Comparison of ENCODE assay signal across 8 mouse cellular contexts in genomic region chr17:28801474-28802005, GRCm38 (mm10). TPM values are rescaled to one million over a fixed set of nuclear protein-coding genes. Genes with fewer than 3 reads are reported as not detected.
DNase-seq lines count a peak whose midpoint lies in the region; ATAC-seq and TF ChIP-seq lines count a peak whose summit lies in the region.

No protein-coding gene starts in this region.

- peak; percentile 98 for DNase-seq in c-Kit-positive CD71-positive TER-119-negative erythroid progenitor cells, embryonic 14.5 days (ENCODE audit: low read depth)
- peak; percentile 100 for DNase-seq in forebrain, embryonic 11.5 days (ENCODE audit: low spot score)
- DNase-seq in kidney, postnatal 25 days, result peak; percentile 100
- DNase-seq in liver, embryonic 14.5 days (ENCODE audit: low read depth in 3 of 3, low spot score in 3 of 3), result peak; percentile 98
- peak; percentile 98 for DNase-seq in neural tube, embryonic 10.5 days (ENCODE audit: extremely low spot score, low spot score)

- H3K27me3 ChIP-seq in E14TG2a.4 (ENCODE audit: insufficient read depth, low read length), result no peaks in the 10 kb centered on the region
- H3K27me3 ChIP-seq in forebrain, embryonic 11.5 days (ENCODE audit: control insufficient read depth, insufficient read depth, low read length), result no peaks in the 10 kb centered on the region
- no peaks in the 10 kb centered on the region for H3K27me3 ChIP-seq in heart, embryonic 16.5 days (ENCODE audit: control insufficient read depth, insufficient read depth, low read length)
- no peaks in the 10 kb centered on the region for H3K27me3 ChIP-seq in liver, embryonic 14.5 days (ENCODE audit: control insufficient read depth, insufficient read depth, low read length)
- H3K27me3 ChIP-seq in stomach, embryonic 15.5 days (replicated peaks), result no peaks in the 10 kb centered on the region

- H3K27ac ChIP-seq in forebrain, embryonic 11.5 days (ENCODE audit: low read depth, low read length), result peak overlapping the region; percentile 97
- peak overlapping the region; percentile 97 for H3K27ac ChIP-seq in heart, embryonic 16.5 days (ENCODE audit: low read length)
- H3K27ac ChIP-seq in liver, embryonic 14.5 days, result peak overlapping the region; percentile 83
- H3K27ac ChIP-seq in stomach, embryonic 15.5 days, result peak overlapping the region; percentile 97

- peaks cover 59% of the 10 kb centered on the region for H3K36me3 ChIP-seq in E14TG2a.4 (ENCODE audit: insufficient read depth, low read length)
- H3K36me3 ChIP-seq in forebrain, embryonic 11.5 days (ENCODE audit: control insufficient read depth, insufficient read depth, low read length), result peaks cover 2% of the 10 kb centered on the region; the same call in 1 of the 2 replicates
- peaks cover 7% of the 10 kb centered on the region for H3K36me3 ChIP-seq in heart, embryonic 16.5 days (ENCODE audit: control insufficient read depth, insufficient read depth)
- peaks cover 26% of the 10 kb centered on the region for H3K36me3 ChIP-seq in liver, embryonic 14.5 days (replicated peaks; ENCODE audit: control insufficient read depth, insufficient read depth, low read depth)
- peaks cover 9% of the 10 kb centered on the region for H3K36me3 ChIP-seq in stomach, embryonic 15.5 days

- H3K4me1 ChIP-seq in E14TG2a.4 (replicated peaks; ENCODE audit: low read depth, low read length), result peaks cover 73% of the 10 kb centered on the region
- H3K4me1 ChIP-seq in forebrain, embryonic 11.5 days (replicated peaks; ENCODE audit: control insufficient read depth, insufficient read depth, low read length), result peaks cover 12% of the 10 kb centered on the region
- peaks cover 20% of the 10 kb centered on the region for H3K4me1 ChIP-seq in heart, embryonic 16.5 days (ENCODE audit: control insufficient read depth, insufficient read depth, low read length)
- peaks cover 37 to 47% of the 10 kb centered on the region in 2 experiments for H3K4me1 ChIP-seq in liver, embryonic 14.5 days (replicated peaks; ENCODE audit: control insufficient read depth in 2 of 2, insufficient read depth in 2 of 2, low read length in 1 of 2)
- peaks cover 21% of the 10 kb centered on the region for H3K4me1 ChIP-seq in stomach, embryonic 15.5 days

- TF ChIP-seq CTCF in E14TG2a.4 (conservative IDR thresholded peaks at IDR 0.05; ENCODE audit: low read length), result no peak
- TF ChIP-seq CTCF in liver, embryonic 14.5 days (IDR thresholded peaks at IDR 0.05; ENCODE audit: low read depth), result 0 out of 2 replicates have a peak, but pooled peaks have one; percentile 10

- H3K4me2 ChIP-seq in forebrain, embryonic 11.5 days (ENCODE audit: low read depth, low read length, severe bottlenecking), result peak overlapping the region; percentile 99
- peak overlapping the region; percentile 90 for H3K4me2 ChIP-seq in heart, embryonic 16.5 days (ENCODE audit: low read depth, low read length)
- peak overlapping the region; percentile 98 for H3K4me2 ChIP-seq in liver, embryonic 14.5 days (ENCODE audit: low read depth)
- peak overlapping the region; percentile 97 for H3K4me2 ChIP-seq in stomach, embryonic 15.5 days

- 0% methylated on average over 31 of the region's 42 CpGs for WGBS in forebrain, embryonic 11.5 days
- under 1% methylated on average over 40 of the region's 42 CpGs for WGBS in heart, embryonic 16.5 days
- WGBS in liver, embryonic 14.5 days (ENCODE audit: insufficient replicate concordance), result under 1% methylated on average over 29 of the region's 42 CpGs
- WGBS in stomach, embryonic 15.5 days, result under 1% methylated on average over 36 of the region's 42 CpGs

- ATAC-seq in forebrain, embryonic 11.5 days (replicated peaks; ENCODE audit: low FRiP score), result peak; percentile 98
- peak; percentile 98 for ATAC-seq in heart, embryonic 16.5 days (replicated peaks; ENCODE audit: extremely low read depth, insufficient read depth, low FRiP score)
- peak; percentile 92 for ATAC-seq in liver, embryonic 14.5 days (ENCODE audit: insufficient read depth)
- ATAC-seq in stomach, embryonic 15.5 days (ENCODE audit: insufficient read depth, low FRiP score, low read depth), result peak; percentile 97

- H3K9me3 ChIP-seq in E14TG2a.4 (ENCODE audit: low read length), result no peaks in the 10 kb centered on the region
- H3K9me3 ChIP-seq in forebrain, embryonic 11.5 days (ENCODE audit: control insufficient read depth, low read length), result no peaks in the 10 kb centered on the region
- no peaks in the 10 kb centered on the region for H3K9me3 ChIP-seq in heart, embryonic 16.5 days (replicated peaks; ENCODE audit: control insufficient read depth, low read length)
- peaks cover 4% of the 10 kb centered on the region; the same call in 1 of the 2 replicates for H3K9me3 ChIP-seq in liver, embryonic 14.5 days (ENCODE audit: control insufficient read depth, low read length)
- no peaks in the 10 kb centered on the region for H3K9me3 ChIP-seq in stomach, embryonic 15.5 days

- peak; percentile 24; the same call in 1 of the 2 replicates for TF ChIP-seq EP300 in liver, embryonic 14.5 days (IDR thresholded peaks at IDR 0.05; ENCODE audit: low read depth)

- peak overlapping the region; percentile 100 for H3K9ac ChIP-seq in forebrain, embryonic 11.5 days (ENCODE audit: low read length)
- H3K9ac ChIP-seq in heart, embryonic 16.5 days (ENCODE audit: low read length), result peak overlapping the region; percentile 98
- H3K9ac ChIP-seq in liver, embryonic 14.5 days (replicated peaks), result peak overlapping the region; percentile 100
- H3K9ac ChIP-seq in stomach, embryonic 15.5 days, result peak overlapping the region; percentile 99

- peak overlapping the region; percentile 84 for H3K4me3 ChIP-seq in E14TG2a.4 (replicated peaks; ENCODE audit: low read length)
- peak overlapping the region; percentile 97 for H3K4me3 ChIP-seq in forebrain, embryonic 11.5 days (ENCODE audit: low read depth, low read length)
- peak overlapping the region; percentile 80 for H3K4me3 ChIP-seq in heart, embryonic 16.5 days (ENCODE audit: low read length)
- H3K4me3 ChIP-seq in liver, embryonic 14.5 days (ENCODE audit: insufficient read depth in 1 of 2, low read depth in 2 of 2, low read length in 2 of 2), result peak overlapping the region; percentile 90 to 96
- H3K4me3 ChIP-seq in stomach, embryonic 15.5 days (replicated peaks), result peak overlapping the region; percentile 82

RNA-seq across cellular contexts. Expression of gene Brpf3, which starts 0.7 kb away (rescaled TPM):
- polyA plus RNA-seq in forebrain, embryonic 11.5 days (2014; fragmentation: Nextera tagmentation; extraction: Ambion mirVana), result 13.1 and 17.3 TPM in 2 replicates
- 6.7 and 7.2 TPM in 2 replicates for polyA plus RNA-seq in heart, embryonic 16.5 days (2015; fragmentation: Nextera tagmentation; extraction: Ambion mirVana)
- polyA plus RNA-seq in liver, embryonic 14.5 days (2012; rRNA removed), result 95.9 and 98.3 TPM in 2 replicates
- polyA plus RNA-seq in liver, embryonic 14.5 days (2014; fragmentation: Nextera tagmentation; extraction: Ambion mirVana), result 48.6 and 66.8 TPM in 2 replicates
- 14.5 and 15.1 TPM in 2 replicates for polyA plus RNA-seq in stomach, embryonic 15.5 days (2015; fragmentation: Nextera tagmentation; extraction: Ambion mirVana)

RNA-seq across cellular contexts. Expression of gene Mapk13, which starts 32.4 kb away (rescaled TPM):
- 2.3 and 2.7 TPM in 2 replicates for polyA plus RNA-seq in forebrain, embryonic 11.5 days (2014; fragmentation: Nextera tagmentation; extraction: Ambion mirVana)
- polyA plus RNA-seq in heart, embryonic 16.5 days (2015; fragmentation: Nextera tagmentation; extraction: Ambion mirVana), result 4.3 and 8.8 TPM in 2 replicates
- 1.5 and 1.6 TPM in 2 replicates for polyA plus RNA-seq in liver, embryonic 14.5 days (2012; rRNA removed)
- 1.5 and 1.6 TPM in 2 replicates for polyA plus RNA-seq in liver, embryonic 14.5 days (2014; fragmentation: Nextera tagmentation; extraction: Ambion mirVana)
- 95.5 and 115 TPM in 2 replicates for polyA plus RNA-seq in stomach, embryonic 15.5 days (2015; fragmentation: Nextera tagmentation; extraction: Ambion mirVana)

RNA-seq across cellular contexts. Expression of gene Pnpla1, which starts 56.7 kb away (rescaled TPM):
- polyA plus RNA-seq in forebrain, embryonic 11.5 days (2014; fragmentation: Nextera tagmentation; extraction: Ambion mirVana), result not detected in 2 replicates
- polyA plus RNA-seq in heart, embryonic 16.5 days (2015; fragmentation: Nextera tagmentation; extraction: Ambion mirVana), result 0.03 TPM in 1 of 2 replicates, not detected in the other
- polyA plus RNA-seq in liver, embryonic 14.5 days (2012; rRNA removed), result 0.01 and 0.02 TPM in 2 replicates
- 0.04 TPM in 1 of 2 replicates, not detected in the other for polyA plus RNA-seq in liver, embryonic 14.5 days (2014; fragmentation: Nextera tagmentation; extraction: Ambion mirVana)
- 0.32 and 0.50 TPM in 2 replicates for polyA plus RNA-seq in stomach, embryonic 15.5 days (2015; fragmentation: Nextera tagmentation; extraction: Ambion mirVana)

Comparison
In these comparisons a context has a peak if more than half of its experiments do, and no peak if none do; other contexts are left out.
1. Peak in every context shown above with its lines: DNase-seq, ATAC-seq, H3K4me3 ChIP-seq and H3K27ac ChIP-seq.